Mouse (Mus musculus): ENCODE measurements at regions not wholly inside any gene's neighbourhood (a gene's known extent, or its start where the extent isn't known, plus 50 kb on each side); places are given as distances from the start of the nearest gene placed in this dataset.

DNA sequence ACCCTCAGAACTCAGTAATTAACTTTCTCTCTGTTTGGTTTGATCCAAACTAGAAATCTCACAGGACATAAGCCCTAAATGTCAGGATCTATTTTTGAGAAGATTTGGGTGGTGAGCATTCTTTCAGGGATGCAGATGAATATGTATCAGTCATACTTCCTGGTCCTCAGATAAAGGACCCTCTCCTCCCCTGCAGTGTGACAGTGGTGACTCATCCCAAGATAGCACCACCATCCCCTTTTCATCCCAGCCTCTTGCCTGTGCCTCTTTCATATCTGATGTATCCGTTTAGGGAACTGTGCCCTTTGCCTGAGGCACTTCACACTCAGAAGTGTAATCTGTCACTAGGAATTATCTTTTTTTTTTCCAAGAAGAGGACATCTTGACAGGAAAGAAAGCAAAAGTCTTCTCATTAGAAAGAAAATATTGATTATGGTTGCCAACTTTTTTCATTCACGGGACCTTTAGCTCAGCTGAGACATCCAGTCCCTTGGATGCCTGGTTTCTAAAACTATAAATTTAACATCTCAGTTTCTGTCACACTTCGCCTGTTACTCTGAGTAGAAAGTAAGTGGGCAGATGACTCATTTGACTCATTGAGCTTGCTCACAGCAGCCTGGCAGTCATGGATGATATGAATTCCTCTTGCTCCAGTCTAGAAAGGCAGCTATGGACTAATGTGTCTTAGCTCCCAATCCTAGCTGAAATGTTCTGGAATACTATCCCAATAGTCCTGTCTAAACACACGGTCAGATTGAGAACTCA is 284.1 kb upstream of the Mctp2 start:
- in situ Hi-C loops (cut with MboI, MseI) = no loop called here

DNA sequence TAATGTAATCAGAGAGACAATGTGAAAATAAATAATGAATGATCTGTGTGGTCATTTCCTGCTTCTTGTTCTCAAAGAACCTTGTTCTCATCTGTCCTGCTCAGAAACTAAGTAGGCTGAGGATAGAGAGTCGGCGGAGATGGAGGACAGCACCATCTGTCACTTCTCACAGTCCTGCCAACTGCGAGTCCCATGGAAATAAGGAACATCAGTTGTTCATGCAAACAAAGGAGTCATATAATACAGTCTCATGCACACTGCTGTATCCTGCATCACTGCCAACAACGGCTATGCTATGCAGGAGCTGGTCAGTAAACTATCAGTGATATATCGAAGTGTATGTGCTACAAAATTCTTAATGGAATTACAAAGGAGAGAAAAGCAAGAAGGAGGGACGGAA is 285.7 kb upstream of the Mctp2 start:
- in situ Hi-C loops (cut with MboI, MseI) = no loop called here

DNA sequence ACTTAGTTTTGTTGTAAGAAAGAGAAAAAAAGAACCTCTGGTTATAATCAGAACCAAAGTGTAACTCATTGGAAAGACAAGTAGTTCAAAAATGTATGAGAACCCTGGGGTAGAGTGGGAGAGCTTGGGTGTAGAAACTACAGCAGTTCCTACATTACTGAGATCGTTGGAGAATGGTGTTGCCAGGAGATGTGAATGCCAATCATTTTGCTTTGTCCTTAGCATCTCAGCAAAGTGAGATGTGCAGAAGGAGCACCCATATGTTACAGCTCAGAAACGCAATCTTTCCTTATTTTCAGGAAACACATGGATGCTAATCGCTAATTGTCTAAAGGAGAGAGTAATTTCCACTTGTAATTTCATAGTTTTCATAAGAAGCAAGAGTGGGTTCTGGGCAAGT is 286.2 kb upstream of the Mctp2 start:
- in situ Hi-C loops (cut with MboI, MseI) = no loop called here

DNA sequence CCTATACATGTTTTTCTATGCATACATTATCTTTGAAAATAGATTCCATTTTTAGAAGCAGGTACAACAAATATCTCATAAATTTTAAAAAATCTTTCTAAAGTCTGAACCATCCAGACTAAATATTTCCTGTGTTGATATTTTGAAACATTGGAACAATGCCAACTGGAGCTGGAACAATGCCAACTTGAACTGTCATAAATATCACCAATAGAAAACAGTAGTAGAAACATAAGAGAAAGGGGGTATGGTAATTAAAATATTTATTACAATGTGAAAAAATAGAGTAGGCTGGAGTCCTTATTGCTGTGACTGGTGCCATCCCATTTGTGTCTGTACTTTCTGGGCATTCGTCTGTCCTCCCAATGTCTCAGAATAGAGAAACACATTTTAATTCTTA is 286.9 kb upstream of the Mctp2 start:
- in situ Hi-C loops (cut with MboI, MseI) = no loop called here

DNA sequence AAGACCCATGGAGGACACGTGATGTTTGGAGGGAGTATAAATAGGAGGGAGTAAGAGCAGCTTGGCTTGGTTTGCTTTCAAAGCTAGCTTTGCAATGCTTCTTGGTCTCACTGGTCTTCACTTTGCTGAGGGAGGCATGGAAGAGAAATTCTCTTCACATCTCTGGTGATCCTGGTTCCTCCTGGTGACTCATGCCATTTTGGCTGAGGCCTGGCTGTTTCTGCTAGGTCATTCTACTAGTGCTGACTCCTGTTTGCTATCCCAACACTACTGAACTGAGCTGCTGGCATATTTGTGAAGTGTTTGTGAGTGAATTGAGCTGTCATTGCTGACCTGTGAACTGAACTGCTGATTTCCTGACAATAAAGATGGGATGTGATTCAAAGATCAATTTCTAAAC is 288.3 kb upstream of the Mctp2 start:
- in situ Hi-C loops (cut with MboI, MseI) = no loop called here

DNA sequence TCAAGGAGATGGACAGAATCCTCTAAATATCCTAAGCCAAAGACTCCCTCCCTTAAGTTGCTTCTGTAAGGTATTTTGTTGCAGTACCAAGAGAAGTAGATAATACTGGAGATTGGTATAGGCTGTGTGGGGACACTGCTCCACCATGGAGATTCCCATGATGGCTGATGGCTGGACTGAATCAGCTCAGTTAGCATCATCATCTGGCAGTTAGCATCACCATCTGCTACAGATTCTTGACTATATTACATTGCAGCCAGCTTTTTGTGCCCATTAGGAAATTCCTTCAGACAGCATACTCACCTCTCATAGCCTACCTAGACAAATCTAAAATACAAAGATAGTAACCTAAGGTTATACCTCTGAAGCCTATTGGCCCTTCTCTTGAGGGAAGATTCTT is 290.6 kb upstream of the Mctp2 start:
- in situ Hi-C loops (cut with MboI, MseI) = no loop called here

DNA sequence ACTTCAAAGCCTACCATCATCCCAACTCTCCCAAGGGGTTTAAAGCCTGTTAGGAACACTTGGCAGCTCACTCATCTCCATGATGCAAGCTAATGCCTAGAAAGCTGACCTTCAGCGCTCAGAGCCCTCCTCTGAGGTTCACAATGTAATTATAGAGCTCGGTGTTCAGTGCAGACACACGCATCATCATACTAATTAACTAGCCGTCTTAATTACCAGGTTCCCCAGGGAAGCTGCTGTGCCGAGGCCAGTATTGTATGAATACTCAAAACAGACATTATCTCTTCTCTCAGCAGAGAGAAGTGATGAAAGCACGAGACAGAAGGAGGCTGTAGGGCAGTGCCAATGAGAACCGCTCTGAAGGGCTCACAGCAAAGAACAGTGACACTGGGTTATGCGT is 295.5 kb upstream of the Mctp2 start:
- in situ Hi-C loops (cut with MboI, MseI) = no loop called here

DNA sequence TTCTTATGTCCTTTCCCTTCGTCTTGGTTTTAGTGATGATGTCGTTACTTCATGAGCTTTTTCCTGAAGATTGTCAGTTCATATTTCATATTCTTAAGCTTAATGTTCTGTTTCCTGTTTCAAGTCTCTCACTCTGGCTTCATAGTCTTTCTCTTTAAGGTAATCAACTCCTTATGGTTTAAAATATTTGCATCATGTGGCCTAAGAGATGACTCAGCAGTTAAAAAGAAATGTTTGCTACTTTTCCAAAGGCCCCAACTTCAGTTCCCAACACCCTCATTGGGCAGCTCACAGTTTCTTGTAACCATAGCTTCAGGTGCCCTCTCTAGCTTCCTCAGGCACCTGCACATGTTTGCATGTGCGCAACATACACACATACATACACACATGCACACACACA is 303.4 kb upstream of the Mctp2 start:
- in situ Hi-C loops (cut with MboI, MseI) = no loop called here

DNA sequence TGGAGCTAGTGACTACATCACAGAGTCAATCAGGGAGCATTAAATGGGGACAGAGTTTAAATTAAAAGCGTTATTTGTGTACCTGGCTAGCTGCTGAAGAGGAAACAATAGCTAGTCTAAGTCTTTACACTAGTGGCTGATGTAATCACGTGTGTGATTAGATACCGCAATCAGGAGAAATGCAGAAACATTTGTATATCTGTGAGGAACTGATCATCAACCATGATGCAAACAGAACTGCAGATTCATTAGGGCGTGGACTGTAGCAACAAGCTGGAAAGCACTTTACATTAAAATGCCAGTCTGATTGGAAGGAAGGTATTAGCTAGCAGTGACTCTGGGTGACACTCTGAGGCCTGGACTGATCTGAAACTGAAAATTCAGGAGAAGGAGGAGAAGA is 308.8 kb upstream of the Mctp2 start:
- in situ Hi-C loops (cut with MboI, MseI) = no loop called here

DNA sequence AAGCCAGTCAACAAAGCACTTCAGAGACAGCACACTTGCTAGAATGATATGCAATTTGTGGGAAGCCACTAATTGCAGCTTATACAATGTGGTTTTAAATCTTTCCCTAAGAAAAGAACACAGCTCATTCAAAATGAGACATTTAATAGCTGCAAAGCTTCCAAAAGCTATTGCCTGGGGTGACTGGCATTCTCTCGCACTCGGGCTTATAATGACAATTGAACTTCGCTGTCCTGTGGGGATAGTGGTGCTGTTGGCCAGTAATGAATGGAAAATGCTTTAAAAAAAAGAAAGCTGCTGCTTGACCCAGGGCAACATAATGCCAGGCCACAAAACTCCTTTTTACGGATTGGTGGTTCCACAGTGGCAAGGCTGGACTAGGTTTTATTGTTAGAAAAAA is 321.0 kb upstream of the Mctp2 start:
- in situ Hi-C loops (cut with MboI, MseI) = no loop called here

DNA sequence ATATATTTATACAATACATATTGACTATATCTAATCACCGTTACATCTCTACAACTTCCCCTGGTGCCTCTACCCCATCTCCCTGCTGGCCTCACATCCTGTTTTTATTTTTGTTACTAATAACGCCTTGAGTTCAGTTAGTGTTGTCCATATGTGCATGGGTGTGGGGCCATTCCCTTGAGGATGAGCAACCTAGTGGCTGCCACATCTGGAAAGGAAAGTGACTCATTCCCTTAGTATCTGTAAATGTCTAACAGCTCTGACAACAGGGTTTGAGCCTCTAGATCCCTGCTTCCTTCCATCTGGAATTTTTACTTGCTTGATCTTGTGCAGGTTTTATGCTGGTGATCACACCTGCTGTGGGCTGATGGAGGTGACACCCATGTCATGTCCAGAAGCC is 333.2 kb upstream of the Mctp2 start:
- in situ Hi-C loops (cut with MboI, MseI) = no loop called here

DNA sequence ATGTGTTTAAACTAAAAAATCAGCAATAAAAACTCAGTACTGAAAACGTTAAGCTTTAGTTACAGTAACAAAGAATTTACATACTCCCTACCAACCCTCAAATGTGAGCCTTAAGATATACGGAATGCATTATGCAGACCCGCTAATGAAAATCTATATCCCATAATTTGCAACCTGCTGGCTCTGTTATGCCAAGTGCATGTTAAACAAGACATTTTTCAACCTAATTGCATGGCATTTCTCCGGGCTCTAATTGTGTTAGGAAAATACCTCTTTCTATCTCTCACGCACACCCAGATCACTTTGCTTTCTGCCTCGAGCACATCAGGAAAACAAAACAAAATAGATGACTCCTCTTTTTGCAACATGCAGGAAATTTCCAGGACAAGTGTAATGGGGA is 368.6 kb upstream of the Mctp2 start:
- in situ Hi-C loops (cut with MboI, MseI) = no loop called here

DNA sequence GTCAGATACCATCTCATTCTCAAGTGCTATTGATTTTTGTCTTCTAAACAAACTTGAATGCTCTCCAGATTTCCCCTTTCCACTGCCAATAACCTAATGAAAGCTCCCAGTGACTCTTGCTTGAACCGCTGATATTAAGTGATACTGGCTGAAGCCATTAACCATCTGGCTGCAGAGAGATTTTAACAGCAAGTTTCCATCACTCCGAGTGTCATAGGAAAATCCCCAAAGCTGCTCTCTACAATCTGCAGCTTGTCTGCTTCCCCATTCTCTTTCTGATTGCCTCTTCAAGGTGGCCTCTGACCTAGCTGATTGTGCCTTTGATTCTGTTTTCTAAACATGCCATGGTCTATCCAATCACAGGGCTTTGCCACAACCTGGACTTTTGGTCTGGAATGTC is 379.4 kb upstream of the Mctp2 start:
- in situ Hi-C loops (cut with MboI, MseI) = loop anchor here (10.0 kb wide), 1 partner anchor 1519 kb away; no protein-coding TSS in a partner anchor

DNA sequence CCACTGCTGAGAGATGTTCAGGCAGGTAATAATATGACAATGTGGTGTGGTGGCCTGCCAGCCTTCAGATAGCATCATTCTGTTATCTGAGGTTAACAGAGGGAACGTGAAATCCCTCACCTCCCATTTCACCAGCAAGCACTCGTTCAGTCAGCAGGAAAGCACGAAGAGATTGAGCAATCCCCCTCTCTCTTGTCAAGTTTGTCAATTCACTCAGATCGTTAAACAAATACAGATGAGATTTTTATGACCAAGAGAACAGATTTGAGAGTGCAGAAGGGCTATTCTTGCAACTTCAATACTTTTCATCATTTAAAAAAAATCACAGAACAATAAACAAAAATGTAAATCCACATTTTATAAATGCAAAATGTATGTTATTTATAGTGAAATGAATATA is 380.9 kb upstream of the Mctp2 start:
- in situ Hi-C loops (cut with MboI, MseI) = loop anchor here (10.0 kb wide), 1 partner anchor 1517 kb away; no protein-coding TSS in a partner anchor

DNA sequence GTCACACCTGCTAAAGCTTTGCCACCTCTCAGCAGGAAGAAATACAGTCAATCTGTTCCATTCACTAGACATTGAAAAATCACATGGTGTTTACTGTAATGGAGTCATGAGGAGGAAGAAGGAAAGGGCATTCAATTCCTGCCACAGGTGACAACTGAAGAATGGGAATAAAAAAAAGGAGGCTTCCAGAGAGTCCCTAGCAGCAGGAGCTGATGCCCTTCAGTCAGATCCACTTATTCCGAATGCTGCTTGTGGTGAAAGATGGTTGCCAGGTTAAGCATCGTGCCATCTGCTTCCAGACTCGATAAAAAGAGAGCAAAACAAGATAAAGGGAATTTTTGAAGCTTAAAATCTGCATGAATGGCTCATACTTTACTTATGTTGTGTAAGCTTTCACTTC is 385.0 kb upstream of the Mctp2 start:
- in situ Hi-C loops (cut with MboI, MseI) = no loop called here

DNA sequence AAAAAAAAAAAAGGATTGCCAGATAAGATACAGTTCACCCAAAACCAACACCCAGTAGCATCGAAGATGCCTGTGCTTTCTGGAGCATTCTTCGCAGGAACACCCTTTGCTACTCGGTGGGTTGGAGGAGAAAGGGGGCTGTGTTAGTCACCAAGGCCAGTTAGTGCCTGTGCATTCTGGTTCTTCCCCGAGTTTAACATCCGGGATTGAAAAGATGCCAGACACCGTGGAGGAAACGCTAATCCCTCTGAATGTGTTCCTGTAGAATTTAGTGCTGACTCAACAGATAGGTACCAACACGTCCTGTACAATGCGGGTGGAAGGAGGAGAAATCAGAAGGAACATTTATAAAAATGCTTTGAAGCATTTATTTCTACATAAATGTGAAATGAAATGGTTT is 385.5 kb upstream of the Mctp2 start:
- in situ Hi-C loops (cut with MboI, MseI) = no loop called here

DNA sequence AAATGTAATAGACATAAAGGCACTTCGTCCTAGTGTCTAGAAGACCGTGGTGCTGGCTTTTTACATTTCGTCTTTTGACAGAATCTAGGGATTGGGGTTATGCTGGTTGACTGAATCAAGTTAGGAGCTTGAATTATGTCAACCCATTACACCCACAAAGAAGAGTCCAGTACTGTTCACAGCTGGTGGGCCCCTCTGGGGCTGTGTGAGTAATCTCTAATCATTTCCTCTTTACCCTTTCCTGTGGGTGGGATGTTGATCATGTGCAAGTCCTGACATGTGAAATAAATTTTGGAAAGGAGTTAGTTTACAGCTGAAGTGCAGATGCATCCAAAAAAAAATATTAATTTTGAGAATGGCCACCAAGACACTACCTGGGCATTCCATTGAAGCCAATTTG is 390.3 kb upstream of the Mctp2 start:
- in situ Hi-C loops (cut with MboI, MseI) = no loop called here

DNA sequence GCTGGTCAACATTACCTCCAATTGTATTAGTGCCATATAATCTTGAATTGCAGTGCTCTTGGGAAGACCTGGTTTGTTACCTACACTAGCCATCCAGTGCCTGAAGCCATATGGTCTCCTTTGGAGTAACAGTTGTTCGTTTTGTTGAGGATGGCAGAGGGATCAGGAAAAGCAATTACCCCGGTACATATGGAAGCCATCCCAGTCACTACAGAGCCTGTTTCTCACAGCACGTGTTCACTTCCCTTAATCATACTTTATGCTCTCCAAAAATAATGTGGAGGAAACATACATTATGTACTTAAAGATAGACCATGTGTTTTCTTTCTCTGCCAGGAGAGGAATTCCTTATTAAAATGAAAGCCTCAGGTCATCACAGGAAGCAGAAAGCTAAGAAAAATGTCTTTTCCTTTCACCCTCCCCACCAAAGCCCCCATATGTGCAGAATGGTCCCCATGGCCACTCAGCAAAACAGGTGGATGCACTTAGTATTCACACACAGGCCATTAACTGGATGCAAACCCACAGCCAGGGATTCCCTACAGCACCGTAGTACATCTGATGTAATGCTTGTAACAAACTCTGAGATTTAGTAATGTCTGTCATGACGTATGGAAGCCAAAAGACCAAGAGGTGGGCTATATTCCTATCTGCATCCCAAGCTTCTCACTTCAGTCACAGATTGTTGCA is 397.4 kb upstream of the Mctp2 start:
- in situ Hi-C loops (cut with MboI, MseI) = no loop called here

DNA sequence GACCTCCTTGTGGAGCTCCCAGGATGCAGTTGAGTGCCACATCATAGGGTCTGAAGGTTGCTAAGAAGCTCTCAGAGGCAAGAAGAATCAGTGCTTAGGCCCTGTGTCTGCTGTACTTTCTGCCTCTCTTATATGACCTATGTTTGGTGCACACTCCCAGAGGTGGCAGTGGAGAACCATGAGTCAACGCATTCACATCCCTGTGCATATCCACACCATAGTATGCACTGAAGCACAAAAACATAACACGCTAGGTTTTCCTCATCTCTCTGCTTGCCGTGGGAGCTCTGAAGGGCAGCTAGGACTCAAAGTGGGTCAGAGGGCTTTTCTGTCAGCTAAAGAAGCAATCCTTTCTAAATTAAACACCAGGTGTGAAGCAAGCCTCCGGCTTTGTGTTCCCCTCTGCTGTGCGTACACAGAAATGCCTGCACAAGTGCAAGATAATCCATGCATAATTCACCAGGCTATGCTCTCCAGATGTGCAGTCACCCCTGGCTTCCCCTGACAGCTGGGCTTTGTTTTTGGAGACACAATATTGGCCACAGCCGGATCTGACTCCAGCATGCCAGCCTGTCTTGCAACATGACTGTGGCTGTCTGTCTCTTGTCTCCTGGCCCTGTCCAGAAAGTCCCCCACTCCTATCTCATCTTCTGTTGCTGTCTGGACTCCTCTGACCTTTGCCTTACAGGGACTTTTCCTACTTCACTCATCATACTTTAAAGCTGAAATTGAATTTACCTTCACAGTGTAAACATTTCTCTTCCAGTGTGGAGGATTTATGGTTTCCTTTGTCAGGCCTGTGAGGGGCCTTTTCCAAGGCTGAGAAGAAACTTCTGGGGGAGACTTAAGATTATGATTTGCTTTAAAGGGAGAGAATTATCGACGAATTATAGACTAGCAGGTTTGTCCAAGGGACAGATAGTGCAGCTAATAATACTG is 405.1 kb upstream of the Mctp2 start:
- in situ Hi-C loops (cut with MboI, MseI) = no loop called here

DNA sequence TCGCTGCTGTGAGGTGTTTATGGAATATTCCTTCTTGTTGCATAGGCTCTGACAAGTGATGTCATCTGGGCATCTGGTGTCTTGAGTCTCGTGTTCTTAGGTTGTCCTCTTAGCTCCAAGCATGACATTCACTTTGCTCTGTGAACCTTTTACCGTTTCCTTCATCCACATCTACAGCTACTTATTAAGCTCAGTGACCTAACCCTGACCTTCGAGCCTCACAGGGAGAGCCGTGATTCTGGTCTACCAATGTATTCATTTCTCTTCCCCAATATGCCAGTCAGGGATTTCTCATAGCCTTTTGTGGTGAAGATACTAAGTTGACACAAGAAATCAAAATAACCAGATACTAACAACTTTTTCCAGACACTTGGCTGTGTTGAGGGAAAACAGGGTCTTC is 409.0 kb upstream of the Mctp2 start:
- in situ Hi-C loops (cut with MboI, MseI) = no loop called here

DNA sequence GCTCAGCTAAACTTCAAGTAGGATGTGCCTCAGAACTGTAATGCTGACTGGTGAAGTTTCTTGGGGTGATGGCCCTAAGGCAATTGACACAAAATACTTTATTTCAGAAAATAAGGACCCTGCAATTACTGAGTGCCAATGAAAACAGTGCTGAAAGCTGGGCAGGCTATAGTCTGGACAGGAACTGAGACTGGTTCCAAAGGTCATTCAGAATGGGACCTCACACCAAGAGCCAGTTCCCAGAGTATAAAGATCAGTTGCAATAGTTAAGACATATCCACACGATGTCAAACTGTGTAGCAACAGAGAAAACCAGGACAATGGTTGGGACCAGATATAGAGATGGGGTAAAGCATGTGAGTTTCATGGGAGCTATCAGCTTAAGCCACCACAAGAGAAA is 409.6 kb upstream of the Mctp2 start:
- in situ Hi-C loops (cut with MboI, MseI) = no loop called here

DNA sequence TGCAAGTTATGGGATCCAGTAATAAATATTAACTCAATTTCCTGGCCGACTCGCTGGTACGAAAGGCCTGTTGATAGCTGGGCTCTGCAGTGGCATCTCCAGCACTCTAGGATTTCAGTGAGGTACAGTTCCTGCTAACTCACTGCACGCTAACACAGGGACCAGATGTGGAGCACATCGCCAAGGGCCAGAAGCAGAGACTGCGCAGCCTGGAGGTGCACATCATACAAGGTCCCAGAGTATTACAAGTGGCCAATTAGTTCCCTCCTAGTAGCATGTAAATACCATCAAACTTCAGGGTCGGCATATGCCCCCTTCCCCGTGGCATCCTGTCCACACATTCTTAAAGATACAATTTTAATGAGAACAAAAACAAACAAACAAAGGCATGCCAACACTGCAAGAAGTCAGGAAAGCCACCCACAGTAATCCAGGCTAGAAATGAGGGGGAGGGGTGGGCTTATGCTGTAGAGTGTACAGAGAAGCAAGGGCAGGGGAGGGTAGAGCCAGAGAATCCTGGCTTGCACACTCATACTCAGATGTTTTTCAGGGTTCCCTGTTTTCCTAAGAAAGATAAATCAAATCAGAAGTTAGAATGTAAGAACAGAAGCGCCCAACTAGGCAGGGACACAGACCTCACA is 419.9 kb upstream of the Mctp2 start:
- in situ Hi-C loops (cut with MboI, MseI) = no loop called here
